Mouse (Mus musculus): ENCODE data around the gene Chmp4b.

DNA sequence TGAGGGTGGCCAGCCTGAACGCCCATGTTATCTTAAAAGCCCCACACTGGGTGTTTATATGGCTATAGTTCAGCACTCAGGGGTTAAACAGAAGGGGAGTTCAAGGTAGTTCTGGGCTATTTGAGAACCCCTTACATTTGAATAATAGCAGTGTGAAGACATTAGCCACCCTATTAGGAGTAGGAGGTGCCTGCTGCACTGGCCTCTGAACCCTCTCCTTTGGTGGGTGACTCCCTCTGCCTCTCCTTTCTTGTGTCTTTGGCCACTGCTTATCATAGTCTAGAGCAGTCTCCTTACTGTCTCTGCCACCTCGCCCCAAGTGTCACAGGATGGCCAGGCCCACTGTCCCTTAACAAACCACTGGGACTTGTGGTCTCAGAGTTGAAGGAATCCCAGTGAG, 28.8 kb downstream of the Chmp4b start:
- no peak for TF ChIP-seq CTCF (IDR thresholded peaks at IDR 0.05; ENCODE audit: low read depth, low read length)
- TF ChIP-seq POLR2A (IDR thresholded peaks at IDR 0.05; ENCODE audit: borderline replicate concordance, low read depth, low read length): no peak
